In the genomic region with DNA sequence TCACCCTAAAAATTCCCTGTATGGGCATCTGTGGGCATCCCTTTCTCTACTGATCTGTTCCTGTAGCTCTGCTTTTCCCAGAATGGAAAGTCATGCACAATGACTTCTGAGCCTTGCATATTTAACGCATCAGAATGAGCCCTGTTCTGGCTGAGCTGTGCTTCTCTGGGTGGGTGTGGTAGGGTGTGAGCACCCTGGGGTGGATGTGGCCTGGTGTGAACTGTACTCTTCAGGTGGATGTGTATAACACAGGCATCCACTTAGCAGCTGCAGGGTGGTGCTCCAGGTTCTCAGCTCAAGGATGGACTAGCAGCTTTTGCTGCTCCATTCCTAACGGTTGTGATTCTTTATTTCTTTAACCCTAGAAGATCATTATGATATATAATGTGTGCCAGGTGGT, we compare ENCODE assay signal across 29 mouse cellular contexts. TPM values are rescaled to one million over a fixed set of nuclear protein-coding genes. Genes with fewer than 3 reads are reported as not detected.
DNase-seq lines count a peak whose midpoint lies in the region; ATAC-seq and TF ChIP-seq lines count a peak whose summit lies in the region.
"Had no signal": no experiment of that assay in that cellular context is flagged by ENCODE, and none has a peak within 500 bp of the region (broad histone marks: within the 10 kb centered on the region; RNA-seq: fewer than 3 reads in every experiment).

No protein-coding gene starts in this region.

- H3K36me3 ChIP-seq in liver, adult 2 months (ENCODE audit: control insufficient read depth, insufficient read depth, low read length): no peaks in the 10 kb centered on the region
- 0 out of 2 replicates have a peak, but pooled peaks cover 2% of the 10 kb centered on the region for H3K36me3 ChIP-seq in liver, embryonic 15.5 days (replicated peaks)
- H3K36me3 ChIP-seq: heart, embryonic 10.5 days; heart, embryonic 15.5 days had no signal

- ATAC-seq in frontal cortex, adult (ENCODE audit: low TSS enrichment): peak; percentile 17; the same call in 1 of the 2 replicates
- ATAC-seq in liver, embryonic 15.5 days (ENCODE audit: insufficient read depth): no peak
- ATAC-seq: forebrain, embryonic 16.5 days; hindbrain, embryonic 16.5 days had no signal

- no peak overlapping the region for H3K4me2 ChIP-seq in liver, embryonic 15.5 days
- H3K4me2 ChIP-seq: embryonic facial prominence, embryonic 13.5 days; heart, embryonic 15.5 days; lung, embryonic 14.5 days had no signal

- TF ChIP-seq CTCF in liver, adult 2 months (IDR thresholded peaks at IDR 0.05; ENCODE audit: low read depth, low read length): no peak

- no peak overlapping the region for H3K4me3 ChIP-seq in liver, adult 2 months (ENCODE audit: insufficient read depth, low read depth, low read length)
- no peak overlapping the region for H3K4me3 ChIP-seq in liver, embryonic 15.5 days (replicated peaks)
- H3K4me3 ChIP-seq: embryonic facial prominence, embryonic 13.5 days; erythroblast, embryonic 14.5 days; heart, embryonic 10.5 days; heart, embryonic 15.5 days had no signal

- TF ChIP-seq POLR2A in liver, adult 2 months (IDR thresholded peaks at IDR 0.05; ENCODE audit: extremely low read depth, insufficient read depth, low read length): no peak

- 0 out of 2 replicates have a peak overlapping the region, but pooled peaks have one; percentile 30 for H3K9ac ChIP-seq in liver, adult 2 months (ENCODE audit: low read depth, low read length)
- H3K9ac ChIP-seq in liver, embryonic 15.5 days: no peak overlapping the region
- H3K9ac ChIP-seq: embryonic facial prominence, embryonic 13.5 days; heart, embryonic 15.5 days; lung, embryonic 14.5 days had no signal

- no peaks in the 10 kb centered on the region for H3K9me3 ChIP-seq in liver, embryonic 15.5 days (replicated peaks)
- H3K9me3 ChIP-seq: embryonic facial prominence, embryonic 13.5 days; G1E; heart, embryonic 10.5 days; heart, embryonic 15.5 days had no signal

- H3K4me1 ChIP-seq in liver, adult 2 months (ENCODE audit: control insufficient read depth, insufficient read depth, low read length): peaks cover 12% of the 10 kb centered on the region
- H3K4me1 ChIP-seq in liver, embryonic 15.5 days (replicated peaks): peaks cover 22% of the 10 kb centered on the region
- H3K4me1 ChIP-seq: embryonic facial prominence, embryonic 13.5 days had no signal

- WGBS in liver, adult 2 months: 61% methylated on average over 2 of the region's 2 CpGs
- 74% methylated on average over 2 of the region's 2 CpGs for WGBS in liver, embryonic 15.5 days (ENCODE audit: insufficient replicate concordance)

- H3K27me3 ChIP-seq in liver, adult 2 months (ENCODE audit: control insufficient read depth, insufficient read depth, low read length): no peaks in the 10 kb centered on the region
- H3K27me3 ChIP-seq in liver, embryonic 15.5 days: no peaks in the 10 kb centered on the region
- H3K27me3 ChIP-seq: embryonic facial prominence, embryonic 13.5 days; heart, embryonic 15.5 days had no signal

- H3K79me2 ChIP-seq in liver, adult 2 months (ENCODE audit: control insufficient read depth, insufficient read depth, low read length): peaks cover 12% of the 10 kb centered on the region; the same call in 1 of the 2 replicates

- no peak for DNase-seq in frontal cortex, postnatal 25 days (ENCODE audit: low spot score in 2 of 2)
- DNase-seq in liver, adult 2 months (ENCODE audit: extremely low read depth, low read depth, low spot score): no peak
- DNase-seq in liver: no peak
- no peak for DNase-seq in B cell, adult 2 months
- no peak for DNase-seq in adrenal gland, adult 18-20 months (ENCODE audit: low spot score in 2 of 2)
- no peak for DNase-seq in adrenal gland, adult 2 months
- DNase-seq: adrenal gland, postnatal 14 days; cerebellum, adult 11-12 months; cerebellum, adult 9-11 months; gastrocnemius, postnatal 25 days; heart, adult 11 months; left cerebral cortex, postnatal 4 days; lung, embryonic 14.5 days; lung, postnatal 14 days; midbrain, embryonic 14.5 days; right cerebral cortex, postnatal 25 days; spleen, adult 18-20 months; thymus, adult 18-20 months; thymus, postnatal 25 days had no signal

- H3K27ac ChIP-seq in liver, adult 2 months (replicated peaks; ENCODE audit: insufficient read depth, low read depth, low read length): peak overlapping the region; percentile 82
- H3K27ac ChIP-seq in liver, embryonic 15.5 days (replicated peaks): peak overlapping the region; percentile 35; the same call in 1 of the 2 replicates
- H3K27ac ChIP-seq: embryonic facial prominence, embryonic 13.5 days; heart, embryonic 10.5 days; heart, embryonic 15.5 days; stomach, postnatal 0 days had no signal

RNA-seq across cellular contexts. Expression of a gene that starts 31.8 kb away (rescaled TPM):
- total RNA-seq in liver, adult 2 months (2014; rRNA removed): 13.0 and 14.1 TPM in 2 replicates
- 11.0 and 13.9 TPM in 2 replicates for polyA plus RNA-seq in liver, adult 2 months (2012; rRNA removed)
- polyA plus RNA-seq in liver, embryonic 15.5 days (2015; fragmentation: Nextera tagmentation; extraction: Ambion mirVana): 5.9 and 7.5 TPM in 2 replicates
- total RNA-seq in adrenal gland, adult 18-20 months (2021): 10 to 100 TPM; 43.6 to 59.5 TPM
- 10 to 100 TPM; 57.0 to 62.7 TPM for total RNA-seq in adrenal gland, adult 2 months (2021)
- 56.0 and 63.5 TPM in 2 replicates for polyA plus RNA-seq in adrenal gland, adult 2 months (2012; rRNA removed)

RNA-seq across cellular contexts. Expression of a gene that starts 49.4 kb away (rescaled TPM):
- 9.8 and 10.4 TPM in 2 replicates for total RNA-seq in liver, adult 2 months (2014; rRNA removed)
- polyA plus RNA-seq in liver, adult 2 months (2012; rRNA removed): 5.5 and 6.3 TPM in 2 replicates
- 29.0 and 32.0 TPM in 2 replicates for polyA plus RNA-seq in liver, embryonic 15.5 days (2015; fragmentation: Nextera tagmentation; extraction: Ambion mirVana)
- 10 to 100 TPM; 21.9 to 24.5 TPM for total RNA-seq in adrenal gland, adult 18-20 months (2021)
- total RNA-seq in adrenal gland, adult 2 months (2021): 10 to 100 TPM; 20.7 to 23.8 TPM
- polyA plus RNA-seq in adrenal gland, adult 2 months (2012; rRNA removed): 4.7 and 5.4 TPM in 2 replicates
